Mouse (Mus musculus): ENCODE data around the gene Kremen2. TPM values are rescaled to one million over a fixed set of nuclear protein-coding genes. Genes with fewer than 3 reads are reported as not detected.

Gene Kremen2
- polyA plus RNA-seq, 1 experiment, result 0.65 TPM

GRCm38 (mm10) chr17:23742941-23743340 is 2.7 kb downstream of the Kremen2 start:
- H3K27ac ChIP-seq (ENCODE audit: insufficient read depth, low read length), result no peak overlapping the region
- H3K4me3 ChIP-seq (ENCODE audit: extremely low read depth, insufficient read depth, insufficient read length), result no peak overlapping the region
- H3K4me1 ChIP-seq (ENCODE audit: control insufficient read depth, insufficient read depth, insufficient read length), result peaks cover 23% of the 10 kb centered on the region
- peaks cover 33% of the 10 kb centered on the region for H3K27me3 ChIP-seq (ENCODE audit: control insufficient read depth, insufficient read depth, low read length)
- no peak for DNase-seq (ENCODE audit: low read depth in 1 of 2, low spot score in 2 of 2)
- H3K36me3 ChIP-seq (ENCODE audit: control insufficient read depth, insufficient read depth, low read length), result no peaks in the 10 kb centered on the region
- TF ChIP-seq POLR2A (IDR thresholded peaks at IDR 0.05; ENCODE audit: low read depth, low read length) (no peak), CTCF (IDR thresholded peaks at IDR 0.05; ENCODE audit: extremely low read depth, insufficient read depth, insufficient read length, insufficient replicate concordance) (no peak)
- WGBS, result 80% methylated on average over 12 of the region's 12 CpGs

- H3K27ac ChIP-seq (ENCODE audit: insufficient read depth, low read length), result no peak overlapping the region
- peak overlapping the region; percentile 38; the same call in 1 of the 2 replicates for H3K4me3 ChIP-seq (ENCODE audit: extremely low read depth, insufficient read depth, insufficient read length)
- TF ChIP-seq POLR2A (IDR thresholded peaks at IDR 0.05; ENCODE audit: low read depth, low read length), result no peak
- TF ChIP-seq CTCF (IDR thresholded peaks at IDR 0.05; ENCODE audit: extremely low read depth, insufficient read depth, insufficient read length, insufficient replicate concordance), result no peak
- DNase-seq (ENCODE audit: low read depth in 1 of 2, low spot score in 2 of 2), result peak in 1 of 2 experiments; percentile 44
- peaks cover 23% of the 10 kb centered on the region for H3K4me1 ChIP-seq (ENCODE audit: control insufficient read depth, insufficient read depth, insufficient read length)
- 13% methylated on average over 44 of the region's 44 CpGs for WGBS
- no peaks in the 10 kb centered on the region for H3K36me3 ChIP-seq (ENCODE audit: control insufficient read depth, insufficient read depth, low read length)
- peaks cover 33% of the 10 kb centered on the region for H3K27me3 ChIP-seq (ENCODE audit: control insufficient read depth, insufficient read depth, low read length)
Observed at GRCm38 (mm10) chr17:23742210-23742793, 3.3 kb downstream of the Kremen2 start.

DNA sequence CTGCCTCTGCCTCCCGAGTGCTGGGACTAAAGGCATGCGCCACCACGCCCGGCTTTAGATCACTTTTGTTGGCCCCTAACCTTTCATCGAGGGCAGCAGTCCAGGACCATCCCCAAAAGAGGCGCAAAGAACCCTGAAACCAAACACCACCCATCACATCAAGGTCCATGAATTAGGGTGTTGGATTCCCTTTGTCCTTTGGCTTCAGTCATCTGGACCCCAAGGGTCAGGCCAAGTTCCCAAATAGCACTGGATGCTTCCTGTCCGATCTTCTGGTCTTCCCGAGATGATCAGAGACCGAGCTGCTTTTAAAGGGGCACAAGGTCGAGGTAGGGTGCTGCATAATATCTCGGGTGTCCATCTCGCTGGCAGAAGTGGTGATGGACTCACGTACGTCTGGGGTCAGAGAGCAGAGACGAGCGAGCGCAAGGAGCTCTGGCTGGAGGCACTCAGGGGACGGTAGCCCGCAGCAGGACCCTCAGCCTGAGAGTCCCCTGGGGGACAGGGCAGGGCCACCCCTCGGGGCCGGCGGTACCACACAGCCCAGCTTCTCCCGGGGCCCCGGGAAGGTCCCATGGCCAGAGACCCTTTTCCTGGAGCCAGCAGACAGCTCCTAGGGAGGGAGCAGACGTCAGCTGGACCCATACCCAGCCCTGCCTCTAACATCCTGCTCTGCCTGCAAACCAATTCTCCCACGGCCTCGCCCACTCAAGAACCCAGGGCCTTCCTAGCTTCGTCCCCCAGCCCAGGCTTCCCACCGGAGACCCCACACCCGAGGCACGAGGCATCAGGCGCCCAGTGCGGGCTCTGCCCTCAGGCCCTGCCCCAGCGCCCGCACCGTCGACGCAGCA is 4.0 kb downstream of the Kremen2 start:
- no peak overlapping the region for H3K27ac ChIP-seq (ENCODE audit: insufficient read depth, low read length)
- 52% methylated on average over 38 of the region's 38 CpGs for WGBS
- no peak for DNase-seq (ENCODE audit: low read depth in 1 of 2, low spot score in 2 of 2)
- no peak for TF ChIP-seq CTCF (IDR thresholded peaks at IDR 0.05; ENCODE audit: extremely low read depth, insufficient read depth, insufficient read length, insufficient replicate concordance)
- H3K36me3 ChIP-seq (ENCODE audit: control insufficient read depth, insufficient read depth, low read length), result no peaks in the 10 kb centered on the region
- peaks cover 33% of the 10 kb centered on the region for H3K27me3 ChIP-seq (ENCODE audit: control insufficient read depth, insufficient read depth, low read length)
- H3K4me3 ChIP-seq (ENCODE audit: extremely low read depth, insufficient read depth, insufficient read length), result no peak overlapping the region
- peaks cover 20% of the 10 kb centered on the region for H3K4me1 ChIP-seq (ENCODE audit: control insufficient read depth, insufficient read depth, insufficient read length)

- H3K36me3 ChIP-seq (ENCODE audit: control insufficient read depth, insufficient read depth, low read length), result no peaks in the 10 kb centered on the region
- H3K4me3 ChIP-seq (ENCODE audit: extremely low read depth, insufficient read depth, insufficient read length), result peak within 1 kb of the TSS; percentile 63
- WGBS, result 2% methylated on average over 13 of the region's 13 CpGs
- peaks cover 28% of the 10 kb centered on the region for H3K27me3 ChIP-seq (ENCODE audit: control insufficient read depth, insufficient read depth, low read length)
- H3K27ac ChIP-seq (ENCODE audit: insufficient read depth, low read length), result no peak within 1 kb of the TSS
- H3K4me1 ChIP-seq (ENCODE audit: control insufficient read depth, insufficient read depth, insufficient read length), result peaks cover 17% of the 10 kb centered on the region
- DNase-seq (ENCODE audit: low read depth in 1 of 2, low spot score in 2 of 2), result no peak
- TF ChIP-seq POLR2A (IDR thresholded peaks at IDR 0.05; ENCODE audit: low read depth, low read length), result no peak
Observed at GRCm38 (mm10) chr17:23740598-23741021, 5.0 kb downstream of the Kremen2 start, which contains the start of gene Paqr4. Gene Paqr4 (minus strand): TSS chr17:23740867.

DNA sequence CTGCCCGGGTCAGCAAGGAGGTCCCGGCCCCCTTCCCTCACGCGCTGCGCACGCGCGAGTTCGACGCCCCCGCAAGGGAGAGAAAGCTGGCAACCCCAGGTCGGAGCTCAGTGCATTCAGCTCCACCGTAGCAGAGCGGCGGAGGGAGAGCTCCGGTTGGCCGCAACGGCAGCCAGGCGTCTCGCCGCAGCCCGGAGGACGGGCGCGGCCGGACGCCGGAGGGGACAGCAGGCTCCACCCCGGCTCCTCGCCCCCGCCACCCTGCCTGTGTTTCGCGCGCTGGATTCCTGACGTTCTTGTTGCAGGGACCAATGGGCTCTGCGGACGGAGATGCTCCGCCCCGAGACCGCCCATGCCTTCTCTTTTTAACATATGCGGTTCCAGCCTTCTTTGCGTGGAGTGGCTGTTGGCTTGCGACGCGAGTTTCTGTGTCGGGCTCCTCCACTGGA is 5.5 kb downstream of the Kremen2 start:
- Histone ChIP-seq H3K27ac (ENCODE audit: insufficient read depth, low read length) (no peak overlapping the region), H3K4me1 (ENCODE audit: control insufficient read depth, insufficient read depth, insufficient read length) (peaks cover 17% of the 10 kb centered on the region), H3K36me3 (ENCODE audit: control insufficient read depth, insufficient read depth, low read length) (no peaks in the 10 kb centered on the region), H3K27me3 (ENCODE audit: control insufficient read depth, insufficient read depth, low read length) (peaks cover 24% of the 10 kb centered on the region), H3K4me3 (ENCODE audit: extremely low read depth, insufficient read depth, insufficient read length) (peak overlapping the region; percentile 63)
- DNase-seq (ENCODE audit: low read depth in 1 of 2, low spot score in 2 of 2), result peak in 1 of 2 experiments; percentile 70
- TF ChIP-seq POLR2A (IDR thresholded peaks at IDR 0.05; ENCODE audit: low read depth, low read length), result no peak
- no peak for TF ChIP-seq CTCF (IDR thresholded peaks at IDR 0.05; ENCODE audit: extremely low read depth, insufficient read depth, insufficient read length, insufficient replicate concordance)
- WGBS, result under 1% methylated on average over 45 of the region's 46 CpGs

- Histone ChIP-seq H3K27me3 (ENCODE audit: control insufficient read depth, insufficient read depth, low read length) (peaks cover 20% of the 10 kb centered on the region), H3K4me3 (ENCODE audit: extremely low read depth, insufficient read depth, insufficient read length) (peak overlapping the region; percentile 63), H3K4me1 (ENCODE audit: control insufficient read depth, insufficient read depth, insufficient read length) (peaks cover 17% of the 10 kb centered on the region), H3K27ac (ENCODE audit: insufficient read depth, low read length) (no peak overlapping the region), H3K36me3 (ENCODE audit: control insufficient read depth, insufficient read depth, low read length) (no peaks in the 10 kb centered on the region)
- DNase-seq (ENCODE audit: low read depth in 1 of 2, low spot score in 2 of 2), result no peak
- TF ChIP-seq CTCF (IDR thresholded peaks at IDR 0.05; ENCODE audit: extremely low read depth, insufficient read depth, insufficient read length, insufficient replicate concordance) (no peak), POLR2A (IDR thresholded peaks at IDR 0.05; ENCODE audit: low read depth, low read length) (no peak)
- WGBS, result 5% methylated on average over 48 of the region's 48 CpGs
Observed at GRCm38 (mm10) chr17:23739202-23740135, 6.2 kb downstream of the Kremen2 start.

Data from spleen, adult 2 months (tissue).